Mouse (Mus musculus) neural tube, embryonic 11.5 days (tissue): ENCODE measurements around the gene Dscam. TPM values are rescaled to one million over a fixed set of nuclear protein-coding genes. Genes with fewer than 3 reads are reported as not detected.

Experiments used
- ATAC-seq: fragments of 200-750 bp; cut with Nextera tagmentation; 2 replicates; pipeline ENCODE4 v1.8.0; 2017; ENCODE audit warnings: moderate number of reproducible peaks, mild to moderate bottlenecking, moderate TSS enrichment, moderate library complexity; ENCODE audit not compliant: insufficient read depth, low FRiP score, low TSS enrichment
- DNase-seq: peaks from one replicate; pipeline ENCODE4 v3.0.0-alpha.2; 2015; ENCODE audit warnings: low spot score
- H3K27ac ChIP-seq: fragments of 300-500 bp; sonication (generic); 2 replicates; pipeline ENCODE4 v1.5.1; 2014; ENCODE audit warnings: low read depth, mild to moderate bottlenecking, low read length
- H3K27me3 ChIP-seq: fragments of 300-500 bp; sonication (generic); 2 replicates; pipeline ENCODE4 v1.6.1; 2014; ENCODE audit warnings: mild to moderate bottlenecking, low read length, mixed read lengths; ENCODE audit not compliant: control insufficient read depth, insufficient read depth
- H3K36me3 ChIP-seq: fragments of 300-500 bp; sonication (generic); 2 replicates; pipeline ENCODE4 v1.6.1; 2014; ENCODE audit warnings: mild to moderate bottlenecking, low read length, moderate library complexity, mixed read lengths; ENCODE audit not compliant: control insufficient read depth, insufficient read depth
- H3K4me1 ChIP-seq: fragments of 300-500 bp; sonication (generic); 2 replicates; pipeline ENCODE4 v1.6.1; 2014; ENCODE audit warnings: low read length, mixed read lengths; ENCODE audit not compliant: control insufficient read depth, insufficient read depth
- H3K4me2 ChIP-seq: fragments of 300-500 bp; sonication (generic); 2 replicates; pipeline ENCODE4 v1.6.1; 2014; ENCODE audit warnings: low read depth, mild to moderate bottlenecking, moderate library complexity
- H3K4me3 ChIP-seq: fragments of 300-500 bp; sonication (generic); 2 replicates; pipeline ENCODE4 v1.5.1; 2014; ENCODE audit warnings: low read depth, low read length
- H3K9ac ChIP-seq: fragments of 300-500 bp; sonication (generic); 2 replicates; pipeline ENCODE4 v1.6.1; 2014; ENCODE audit warnings: mild to moderate bottlenecking, low read length
- H3K9me3 ChIP-seq: fragments of 300-500 bp; sonication (generic); 2 replicates; pipeline ENCODE4 v1.6.1; 2016; ENCODE audit warnings: low read length; ENCODE audit not compliant: control insufficient read depth
- WGBS: fragments of 180-500 bp; shearing (Covaris S2); extraction: QIAGEN DNeasy Blood & Tissue Kit; methylation state at CpG from one replicate; pipeline ENCODE4 v1.1.7; 2014; 5-methylcytosine and 5-hydroxymethylcytosine counted together
- polyA plus RNA-seq: library from polyadenylated mRNA; unstranded; fragments of >200 nt; fragmentation: Nextera tagmentation; extraction: Ambion mirVana; gene quantifications from 2 replicates; pipeline ENCODE4 v1.2.1, GENCODE M21; 2014

Gene Dscam
- polyA plus RNA-seq, 1 experiment from 2014 or later: 1.4 TPM

DNA sequence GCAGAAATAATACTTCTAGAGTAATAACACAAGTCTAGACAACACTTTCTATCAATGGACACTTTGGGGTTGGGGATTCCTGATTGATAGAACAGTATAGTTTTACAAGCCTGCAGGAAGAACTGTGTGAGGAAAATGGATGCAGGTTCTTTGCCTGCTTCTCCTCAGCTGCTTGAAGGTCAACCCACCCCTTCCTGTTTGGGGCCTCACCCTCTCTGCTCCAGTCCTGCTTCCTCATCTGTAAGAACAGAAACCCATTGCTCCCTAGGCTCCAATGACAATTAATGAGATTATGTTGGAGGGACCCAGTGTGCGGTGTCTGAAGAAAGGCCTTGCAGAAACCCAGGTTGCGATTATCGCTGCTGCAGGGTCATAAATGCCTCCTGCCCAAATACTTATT lies 446.4 kb downstream of the Dscam start:
- DNase-seq (no peak), ATAC-seq (no peak)
- H3K27me3 ChIP-seq: no peaks in the 10 kb centered on the region
- H3K9me3 ChIP-seq: no peaks in the 10 kb centered on the region
- no peak overlapping the region for H3K4me3 ChIP-seq
- H3K9ac ChIP-seq: no peak overlapping the region
- H3K36me3 ChIP-seq: no peaks in the 10 kb centered on the region
- no peak overlapping the region for H3K27ac ChIP-seq
- 63% methylated on average over 3 of the region's 3 CpGs for WGBS
- H3K4me1 ChIP-seq: no peaks in the 10 kb centered on the region
- H3K4me2 ChIP-seq: no peak overlapping the region

GRCm38 (mm10) chr16:96723066-96723669 lies 447.4 kb downstream of the Dscam start:
- no peaks in the 10 kb centered on the region for H3K27me3 ChIP-seq
- H3K9me3 ChIP-seq: no peaks in the 10 kb centered on the region
- 92% methylated on average over 2 of the region's 2 CpGs for WGBS
- H3K9ac ChIP-seq: no peak overlapping the region
- H3K4me2 ChIP-seq: no peak overlapping the region
- H3K4me3 ChIP-seq: no peak overlapping the region
- DNase-seq: no peak
- H3K4me1 ChIP-seq: no peaks in the 10 kb centered on the region
- no peaks in the 10 kb centered on the region for H3K36me3 ChIP-seq
- no peak for ATAC-seq
- no peak overlapping the region for H3K27ac ChIP-seq

- Histone ChIP-seq H3K27ac (no peak overlapping the region), H3K36me3 (no peaks in the 10 kb centered on the region), H3K27me3 (no peaks in the 10 kb centered on the region), H3K4me3 (no peak overlapping the region), H3K9me3 (no peaks in the 10 kb centered on the region), H3K9ac (no peak overlapping the region), H3K4me1 (no peaks in the 10 kb centered on the region), H3K4me2 (no peak overlapping the region)
- ATAC-seq (no peak), DNase-seq (no peak)
- 79% methylated on average over 3 of the region's 3 CpGs for WGBS
Observed at GRCm38 (mm10) chr16:96722135-96722534, 448.4 kb downstream of the Dscam start.

DNA sequence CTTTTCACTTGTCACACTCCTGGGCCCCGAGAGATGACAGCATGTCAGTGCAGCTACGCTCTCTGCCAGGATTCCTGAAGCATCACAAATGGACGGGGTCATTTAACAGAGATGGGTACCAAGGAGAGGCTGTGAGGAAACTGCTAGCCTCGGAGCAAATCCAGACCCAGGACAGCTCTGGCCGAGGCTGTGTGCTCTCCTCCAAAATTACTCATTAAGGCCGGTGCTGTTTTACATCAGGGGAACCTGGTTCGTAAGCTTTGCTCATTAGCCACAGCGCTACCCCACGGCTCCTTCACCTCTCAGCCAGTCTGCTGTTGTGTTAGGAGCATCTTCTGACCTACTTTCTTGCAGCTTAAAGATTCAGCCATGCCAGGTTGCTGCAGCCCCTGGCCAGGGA lies 449.3 kb downstream of the Dscam start:
- Histone ChIP-seq H3K4me3 (no peak overlapping the region), H3K27ac (no peak overlapping the region), H3K27me3 (no peaks in the 10 kb centered on the region), H3K9ac (no peak overlapping the region), H3K36me3 (no peaks in the 10 kb centered on the region), H3K4me1 (no peaks in the 10 kb centered on the region), H3K4me2 (no peak overlapping the region), H3K9me3 (no peaks in the 10 kb centered on the region)
- WGBS: 73% methylated on average over 9 of the region's 9 CpGs
- DNase-seq (no peak), ATAC-seq (no peak)

GRCm38 (mm10) chr16:96720666-96721065 lies 449.9 kb downstream of the Dscam start:
- ATAC-seq: no peak
- no peaks in the 10 kb centered on the region for H3K9me3 ChIP-seq
- no peaks in the 10 kb centered on the region for H3K36me3 ChIP-seq
- H3K9ac ChIP-seq: no peak overlapping the region
- H3K4me2 ChIP-seq: no peak overlapping the region
- no peaks in the 10 kb centered on the region for H3K4me1 ChIP-seq
- no peak overlapping the region for H3K4me3 ChIP-seq
- WGBS: 80% methylated on average over 5 of the region's 5 CpGs
- no peaks in the 10 kb centered on the region for H3K27me3 ChIP-seq
- no peak overlapping the region for H3K27ac ChIP-seq
- DNase-seq: no peak

DNA sequence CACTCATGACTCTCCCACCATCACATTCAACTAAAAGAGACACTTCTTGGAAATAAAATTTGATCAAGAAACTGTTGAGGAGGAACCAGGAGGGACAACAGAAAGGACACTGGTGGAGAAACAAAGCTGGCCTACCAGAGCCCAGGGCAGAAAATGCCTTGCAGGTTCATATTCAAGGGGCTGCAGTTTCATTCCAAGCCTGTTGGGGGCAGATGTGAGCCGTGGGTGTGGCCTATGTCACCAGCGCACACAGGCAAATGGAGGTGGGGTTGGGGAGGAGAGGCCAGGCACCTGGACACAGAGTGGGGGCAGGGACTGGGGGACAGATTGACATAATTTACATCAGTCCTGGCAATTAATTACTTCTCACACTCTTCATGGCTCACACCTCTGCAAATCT lies 452.3 kb downstream of the Dscam start:
- H3K27me3 ChIP-seq: no peaks in the 10 kb centered on the region
- no peak overlapping the region for H3K4me2 ChIP-seq
- no peaks in the 10 kb centered on the region for H3K9me3 ChIP-seq
- no peak overlapping the region for H3K4me3 ChIP-seq
- no peak overlapping the region for H3K9ac ChIP-seq
- WGBS: 0% methylated on average over 2 of the region's 2 CpGs
- ATAC-seq (no peak), DNase-seq (peak; percentile 51)
- H3K4me1 ChIP-seq: no peaks in the 10 kb centered on the region
- no peaks in the 10 kb centered on the region for H3K36me3 ChIP-seq
- no peak overlapping the region for H3K27ac ChIP-seq

DNA sequence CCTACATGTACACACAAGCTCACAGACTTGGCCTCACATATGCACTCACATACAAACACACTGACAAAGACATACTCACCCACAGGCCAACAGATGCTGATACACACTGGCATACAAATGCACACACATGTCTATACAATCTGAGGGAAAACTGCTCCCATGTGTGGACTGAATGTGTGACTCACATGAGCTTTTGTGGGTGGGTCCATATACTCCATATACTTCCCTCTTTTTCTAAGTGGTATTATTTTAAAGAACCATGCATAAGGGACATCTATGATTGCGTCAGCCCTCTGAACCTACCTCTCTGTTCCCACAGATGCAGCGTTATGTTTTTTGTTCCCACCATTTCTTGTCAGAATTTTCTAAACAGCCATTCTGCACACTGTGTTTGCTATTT lies 453.9 kb downstream of the Dscam start:
- H3K4me3 ChIP-seq: no peak overlapping the region
- H3K4me2 ChIP-seq: no peak overlapping the region
- no peak for ATAC-seq
- no peaks in the 10 kb centered on the region for H3K4me1 ChIP-seq
- no peaks in the 10 kb centered on the region for H3K9me3 ChIP-seq
- H3K36me3 ChIP-seq: no peaks in the 10 kb centered on the region
- no peak overlapping the region for H3K27ac ChIP-seq
- DNase-seq: no peak
- H3K9ac ChIP-seq: no peak overlapping the region
- no peaks in the 10 kb centered on the region for H3K27me3 ChIP-seq
- WGBS: 95% methylated on average over 2 of the region's 2 CpGs

DNA sequence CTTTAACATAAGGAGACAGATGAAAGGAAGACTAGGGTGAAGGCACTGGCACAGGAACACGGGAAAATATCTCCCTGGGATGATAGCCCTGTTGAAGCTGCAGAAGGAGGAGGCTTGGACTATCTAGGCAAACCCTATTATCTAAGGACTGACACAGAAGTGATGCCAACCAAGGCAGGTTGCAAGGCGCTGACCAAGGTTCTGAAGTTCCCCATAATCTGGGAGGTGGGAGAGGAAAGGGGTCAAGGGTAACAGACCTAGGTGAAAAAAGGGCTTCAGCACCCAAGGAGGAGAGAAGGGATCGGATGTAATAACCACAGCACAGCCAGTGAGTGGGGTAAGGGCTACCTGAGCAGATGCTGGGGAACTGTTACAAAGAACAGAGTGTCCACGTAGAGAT lies 458.6 kb downstream of the Dscam start:
- Histone ChIP-seq H3K4me1 (no peaks in the 10 kb centered on the region), H3K9ac (no peak overlapping the region), H3K36me3 (no peaks in the 10 kb centered on the region), H3K27me3 (no peaks in the 10 kb centered on the region), H3K27ac (no peak overlapping the region), H3K4me2 (no peak overlapping the region), H3K9me3 (no peaks in the 10 kb centered on the region), H3K4me3 (no peak overlapping the region)
- ATAC-seq (no peak), DNase-seq (peak; percentile 45)
- WGBS: 54% methylated on average over 4 of the region's 4 CpGs

GRCm38 (mm10) chr16:96700551-96700950 lies 470.0 kb downstream of the Dscam start:
- H3K27me3 ChIP-seq: no peaks in the 10 kb centered on the region
- 88% methylated on average over 3 of the region's 3 CpGs for WGBS
- H3K36me3 ChIP-seq: no peaks in the 10 kb centered on the region
- H3K4me2 ChIP-seq: no peak overlapping the region
- H3K4me1 ChIP-seq: no peaks in the 10 kb centered on the region
- no peak for DNase-seq
- H3K4me3 ChIP-seq: no peak overlapping the region
- H3K27ac ChIP-seq: no peak overlapping the region
- no peaks in the 10 kb centered on the region for H3K9me3 ChIP-seq
- ATAC-seq: no peak
- no peak overlapping the region for H3K9ac ChIP-seq
